Mouse (Mus musculus): Measurements from ENCODE around the gene Nfib.

The Nfib gene

DNA sequence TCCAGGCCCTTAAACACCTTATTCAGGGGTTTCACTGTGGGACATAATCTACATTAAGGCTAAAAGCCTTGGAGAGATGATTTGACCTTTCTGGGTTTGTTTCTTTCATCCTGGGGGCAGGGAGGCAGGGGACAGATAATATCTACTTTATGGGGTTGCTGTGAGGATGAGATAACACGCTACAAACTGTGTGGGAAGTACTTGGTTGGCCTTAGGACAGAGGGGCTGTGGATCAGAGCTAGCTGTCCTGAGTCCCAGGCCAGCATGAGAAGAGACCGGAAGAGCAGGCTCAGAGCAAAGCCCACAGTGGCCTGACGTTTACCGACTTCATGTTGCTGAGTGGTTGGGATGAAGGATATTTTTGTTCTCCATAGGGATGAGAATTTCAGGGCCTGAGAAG lies 81.7 kb downstream of the Nfib start:
- no peak for DNase-seq

DNA sequence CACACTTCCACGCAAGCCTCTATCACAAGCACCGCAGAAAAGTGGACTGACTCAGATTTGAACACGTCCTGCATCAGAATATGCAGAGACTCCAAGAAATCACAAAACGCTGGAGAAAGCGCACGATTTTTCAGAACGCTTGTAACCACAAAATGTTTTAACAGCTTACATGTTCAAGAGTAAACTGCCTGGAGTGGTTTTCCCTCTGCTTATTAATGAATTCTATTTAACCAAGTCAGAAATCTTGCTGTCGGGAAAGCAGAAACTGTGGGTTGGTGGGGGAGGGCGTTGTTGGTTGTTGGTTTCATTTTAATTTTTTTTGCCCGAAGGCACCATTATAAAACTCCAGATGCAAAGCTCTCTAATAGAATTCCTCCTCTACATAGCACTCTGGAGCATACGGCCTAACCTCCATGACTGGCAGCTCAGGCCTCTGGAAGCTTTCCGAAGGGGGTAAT lies 82.4 kb downstream of the Nfib start:
- no peak for DNase-seq

- peak; percentile 84 to 85 for DNase-seq
Measured at GRCm38 (mm10) chr4:82622321-82622836, 83.2 kb downstream of the Nfib start.

GRCm38 (mm10) chr4:82619539-82619941 lies 86.0 kb downstream of the Nfib start:
- peak in 1 of 2 experiments; percentile 8 for DNase-seq

GRCm38 (mm10) chr4:82619003-82619402 lies 86.5 kb downstream of the Nfib start:
- no peak for DNase-seq

- DNase-seq = no peak
Measured at GRCm38 (mm10) chr4:82617257-82617656, 88.3 kb downstream of the Nfib start.

GRCm38 (mm10) chr4:82615712-82616111 lies 89.8 kb downstream of the Nfib start:
- no peak for DNase-seq

- no peak for DNase-seq
Measured at GRCm38 (mm10) chr4:82614466-82614805, 91.1 kb downstream of the Nfib start.

DNA sequence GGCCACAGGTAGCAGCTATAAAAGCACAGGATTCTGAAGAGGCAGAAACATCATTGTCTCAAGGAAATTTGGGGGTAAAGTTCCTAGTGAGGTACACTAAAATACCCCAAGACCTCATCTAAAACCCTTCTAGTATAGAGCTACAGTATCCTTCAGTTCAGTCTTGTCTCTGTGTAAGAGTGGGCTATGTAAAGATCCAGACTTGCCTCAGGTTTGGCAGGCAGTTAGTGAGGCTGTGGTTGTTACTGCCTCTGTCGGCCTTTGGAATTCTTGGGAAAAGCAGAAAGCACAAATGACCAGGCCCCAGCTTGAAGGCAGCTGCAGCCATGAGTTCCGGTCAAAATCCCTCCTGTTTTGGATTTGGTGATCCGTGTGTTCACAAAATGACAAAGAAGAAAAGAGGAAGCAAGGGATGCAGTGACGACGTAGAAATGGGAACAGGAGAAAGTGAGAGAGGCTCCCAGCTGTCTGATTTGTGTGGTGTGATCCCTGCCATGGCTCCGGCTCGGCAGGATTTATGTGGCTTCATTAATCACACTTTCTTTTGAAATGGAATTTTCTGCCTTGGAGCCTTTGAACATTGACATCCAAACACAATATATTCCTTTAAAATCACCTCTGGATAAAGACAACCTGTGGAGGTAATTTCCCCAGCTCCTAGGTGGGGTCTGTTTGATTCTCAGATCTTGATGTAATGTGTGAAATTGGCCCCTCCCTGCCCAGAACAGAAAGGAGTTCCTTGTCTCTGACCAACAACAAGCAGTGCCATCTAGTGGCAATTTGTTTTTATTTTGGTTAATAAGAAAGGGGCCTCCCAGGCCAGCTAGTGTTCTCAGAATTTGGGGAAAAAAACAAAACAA lies 91.7 kb downstream of the Nfib start:
- peak in 1 of 2 experiments; percentile 52 for DNase-seq

DNA sequence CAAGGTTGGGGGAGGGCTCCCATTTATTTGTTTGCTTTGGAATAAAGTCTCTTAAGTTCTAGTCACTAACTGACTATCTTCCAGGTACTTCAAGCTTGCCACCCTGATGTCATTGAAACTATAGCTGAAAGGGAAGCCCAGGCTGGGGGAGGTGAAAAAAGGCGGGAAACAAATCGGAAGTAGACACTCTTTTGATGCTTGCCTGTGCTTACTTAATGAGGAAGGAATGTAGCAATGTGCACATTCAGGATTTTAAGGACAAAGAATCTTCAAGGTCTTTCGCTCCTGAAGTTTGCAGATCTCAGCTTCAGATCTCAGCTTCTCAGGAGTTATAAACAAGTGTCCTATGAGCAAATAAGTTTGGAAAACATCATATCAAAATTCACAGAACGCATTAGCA lies 95.9 kb downstream of the Nfib start:
- DNase-seq = no peak

DNA sequence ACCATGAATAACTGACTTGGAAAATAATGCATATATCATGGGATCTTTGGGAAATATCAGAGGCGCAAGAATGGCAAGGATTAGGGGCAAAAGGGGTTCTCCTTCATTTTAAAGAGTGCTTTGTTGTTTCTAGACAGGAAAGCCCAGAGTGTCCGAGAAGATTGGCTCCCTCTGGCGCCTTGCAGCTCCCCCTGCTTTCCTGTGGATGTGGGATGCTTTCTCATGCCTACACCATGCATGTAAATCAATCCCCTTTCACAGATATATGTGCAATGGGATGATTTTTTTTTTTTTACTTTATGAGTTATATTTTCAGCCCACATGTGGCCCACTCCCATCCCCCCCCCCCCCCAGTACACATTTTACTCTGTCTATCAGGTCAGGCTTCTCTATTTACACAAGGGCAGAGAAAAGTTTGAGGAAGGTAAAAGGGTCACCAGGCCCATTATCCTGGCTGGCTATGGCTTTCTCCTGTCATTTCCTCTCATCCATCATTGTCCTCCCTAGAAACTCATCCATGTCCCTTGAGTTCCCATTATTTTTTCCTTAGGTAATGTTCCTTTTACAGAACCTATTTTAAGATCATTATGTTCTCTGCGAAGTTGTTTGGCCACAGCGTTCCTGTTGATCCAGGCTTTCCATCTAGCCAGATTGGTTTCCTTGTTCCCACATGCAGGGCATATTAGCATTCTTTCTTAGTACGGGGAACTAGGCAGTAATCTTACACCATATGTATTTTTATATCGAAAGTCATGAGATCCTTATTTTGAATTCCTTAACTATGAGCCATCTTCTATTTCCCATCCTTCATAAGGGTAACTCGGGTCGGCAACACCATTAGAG lies 96.6 kb downstream of the Nfib start:
- no peak for DNase-seq

- DNase-seq = no peak
Measured at GRCm38 (mm10) chr4:82607266-82607665, 98.3 kb downstream of the Nfib start.

DNA sequence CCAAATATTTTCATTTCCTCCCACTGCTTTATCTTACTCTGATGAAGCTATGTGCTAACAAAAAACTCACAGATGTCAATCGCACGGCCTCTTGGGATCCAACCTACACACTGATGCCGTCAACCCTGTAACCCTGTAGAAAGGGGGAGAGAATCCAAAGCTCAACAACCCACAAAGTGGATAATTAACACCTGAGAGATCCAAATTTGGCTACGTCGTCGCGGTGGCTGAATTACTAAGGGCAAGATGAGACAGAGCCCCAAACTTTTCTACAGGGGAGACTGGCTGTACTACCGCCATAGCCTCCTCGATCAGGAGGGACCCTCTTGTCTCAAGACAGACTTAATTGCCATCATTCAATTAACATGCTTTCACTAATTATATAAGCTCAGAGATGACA lies 99.2 kb downstream of the Nfib start:
- DNase-seq = no peak

GRCm38 (mm10) chr4:82605034-82605784 lies 100.3 kb downstream of the Nfib start:
- no peak for DNase-seq

GRCm38 (mm10) chr4:82604501-82604900 lies 101.0 kb downstream of the Nfib start:
- DNase-seq = no peak

DNA sequence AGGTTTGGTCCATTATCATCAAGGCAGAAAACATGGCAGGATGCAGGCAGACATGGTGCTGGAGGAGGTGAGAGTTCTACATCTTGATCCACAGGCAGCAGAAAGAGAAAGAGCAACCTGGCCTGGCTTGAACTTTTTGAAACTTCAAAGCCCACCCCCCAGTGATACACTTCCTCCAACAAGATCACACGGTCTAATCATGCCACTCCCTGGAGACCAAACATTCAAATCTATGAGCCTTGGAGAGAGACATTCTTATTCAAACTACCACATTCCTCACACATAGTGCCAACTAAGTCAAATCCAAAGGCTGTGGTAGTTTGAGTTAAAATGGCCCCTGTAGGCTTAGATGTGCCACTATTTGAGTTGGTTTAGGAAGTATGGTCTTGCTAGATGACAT lies 104.9 kb downstream of the Nfib start:
- no peak for DNase-seq

- no peak for DNase-seq
Measured at GRCm38 (mm10) chr4:82598436-82598835, 107.1 kb downstream of the Nfib start.

GRCm38 (mm10) chr4:82593681-82594666 lies 111.6 kb downstream of the Nfib start:
- DNase-seq = no peak

DNA sequence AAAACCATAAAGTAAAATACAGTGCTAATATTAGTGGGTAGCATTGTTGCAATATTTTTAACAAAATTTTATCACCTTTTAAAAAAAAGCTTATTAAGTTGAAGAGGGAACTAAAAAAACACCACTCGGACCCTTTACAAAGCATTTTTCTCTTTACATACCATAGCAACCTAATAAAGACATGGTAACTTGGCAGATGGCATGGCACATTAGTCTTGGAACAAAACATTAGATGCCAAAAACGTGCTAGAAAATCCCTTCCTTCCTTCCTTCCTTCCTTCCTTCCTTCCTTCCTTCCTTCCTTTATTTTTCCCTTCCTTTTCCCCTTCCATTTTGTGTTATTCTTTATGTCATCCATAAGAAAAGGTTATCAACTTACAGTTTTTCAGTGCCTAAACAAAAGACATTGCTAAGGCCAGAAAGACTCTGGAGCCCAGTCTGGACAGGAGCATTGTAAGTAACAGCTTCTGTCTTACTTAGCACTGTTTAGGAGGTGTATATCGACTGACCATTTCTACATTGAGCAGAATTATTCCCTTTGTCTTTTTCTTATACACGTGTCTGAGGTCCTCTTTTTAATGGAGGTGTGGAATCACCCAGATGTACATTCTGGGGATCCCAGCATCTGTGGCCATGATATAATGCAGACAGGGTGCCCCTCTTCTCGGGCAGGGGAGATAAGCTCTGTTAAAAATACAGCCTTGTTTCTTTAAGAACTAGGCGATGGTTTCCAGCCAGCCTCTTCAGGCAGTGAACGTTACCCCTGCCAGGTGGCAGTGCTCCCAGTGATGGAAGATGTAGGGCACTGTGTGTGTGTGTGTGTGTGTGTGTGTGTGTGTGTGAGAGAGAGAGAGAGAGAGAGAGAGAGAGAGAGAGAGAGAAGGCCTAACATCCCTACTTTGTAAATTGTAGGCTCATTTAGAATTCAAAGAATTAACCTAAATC lies 113.2 kb downstream of the Nfib start:
- DNase-seq = no peak

GRCm38 (mm10) chr4:82589345-82589890 lies 116.1 kb downstream of the Nfib start:
- peak; percentile 49 to 58 for DNase-seq
